Mouse (Mus musculus): ENCODE data around the gene Stpg4. TPM values are rescaled to one million over a fixed set of nuclear protein-coding genes. Genes with fewer than 3 reads are reported as not detected.

Stpg4 gene
- polyA plus RNA-seq, 1 experiment: not detected

DNA sequence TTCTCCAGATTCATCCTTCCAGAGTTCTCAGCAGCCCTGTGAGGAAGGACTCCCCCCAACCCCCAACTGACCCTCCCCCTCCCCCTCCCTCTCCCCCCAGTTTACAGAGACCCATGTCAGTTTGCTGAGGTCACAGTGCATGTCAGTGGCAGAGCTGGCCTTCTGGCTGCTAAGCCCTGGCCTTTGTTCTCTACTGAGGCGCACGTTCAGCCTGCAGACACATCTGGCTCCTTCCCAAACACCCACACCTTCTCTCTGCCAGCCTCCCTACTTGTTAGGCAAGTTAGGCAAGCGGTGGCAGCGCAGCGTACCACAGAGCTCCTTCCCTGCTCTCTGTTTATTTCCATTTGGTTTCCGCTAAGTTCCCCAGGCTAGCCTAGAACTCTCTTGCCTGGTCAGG lies 50.0 kb downstream of the Stpg4 start:
- Histone ChIP-seq H3K4me3 (ENCODE audit: insufficient read depth, low read depth, low read length) (no peak overlapping the region), H3K27ac (ENCODE audit: insufficient read depth, low read depth, low read length) (peak overlapping the region; percentile 90), H3K4me1 (ENCODE audit: control insufficient read depth, insufficient read depth, low read length) (peaks cover 91% of the 10 kb centered on the region)
- TF ChIP-seq POLR2A (IDR thresholded peaks at IDR 0.05; ENCODE audit: insufficient read depth, low read depth, low read length) (no peak), CTCF (IDR thresholded peaks at IDR 0.05; ENCODE audit: insufficient read depth, low read depth, low read length) (no peak)
- WGBS: 31% methylated on average over 6 of the region's 6 CpGs

DNA sequence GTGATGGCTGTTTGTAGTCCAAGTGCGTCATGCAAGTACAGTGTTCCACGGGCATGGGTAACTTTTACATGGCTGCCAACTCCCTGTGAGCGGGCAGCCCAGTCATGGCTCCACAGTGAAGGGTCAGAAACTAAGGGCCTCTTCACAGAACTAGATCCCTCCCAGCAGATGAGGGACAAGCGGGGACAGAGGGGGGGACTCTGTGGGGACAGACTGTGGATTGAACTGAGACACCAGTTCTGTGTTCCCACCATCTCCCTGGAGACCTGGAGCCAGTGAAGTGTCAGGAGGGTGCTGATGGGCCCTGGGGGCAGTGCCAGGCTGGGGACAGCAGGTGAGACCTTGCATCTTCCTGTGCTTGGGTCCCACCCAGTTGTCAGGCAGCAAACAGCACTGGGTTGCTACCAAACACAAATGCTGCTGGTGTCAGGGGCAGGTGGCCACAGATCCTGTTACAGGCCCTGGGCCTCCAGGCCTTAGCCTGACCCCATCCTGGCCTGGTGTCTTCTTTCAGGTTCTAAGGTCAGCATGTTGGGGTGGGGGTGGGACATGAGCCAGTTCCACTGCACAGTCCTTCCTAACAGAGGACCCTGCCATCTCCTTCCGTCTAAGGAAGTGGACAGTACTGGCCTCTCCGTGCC lies 50.6 kb downstream of the Stpg4 start:
- Histone ChIP-seq H3K27ac (ENCODE audit: insufficient read depth, low read depth, low read length) (peak overlapping the region; percentile 90), H3K4me1 (ENCODE audit: control insufficient read depth, insufficient read depth, low read length) (peaks cover 91% of the 10 kb centered on the region), H3K4me3 (ENCODE audit: insufficient read depth, low read depth, low read length) (no peak overlapping the region)
- TF ChIP-seq CTCF (IDR thresholded peaks at IDR 0.05; ENCODE audit: insufficient read depth, low read depth, low read length): no peak
- TF ChIP-seq POLR2A (IDR thresholded peaks at IDR 0.05; ENCODE audit: insufficient read depth, low read depth, low read length): no peak
- 81% methylated on average over 6 of the region's 6 CpGs for WGBS

DNA sequence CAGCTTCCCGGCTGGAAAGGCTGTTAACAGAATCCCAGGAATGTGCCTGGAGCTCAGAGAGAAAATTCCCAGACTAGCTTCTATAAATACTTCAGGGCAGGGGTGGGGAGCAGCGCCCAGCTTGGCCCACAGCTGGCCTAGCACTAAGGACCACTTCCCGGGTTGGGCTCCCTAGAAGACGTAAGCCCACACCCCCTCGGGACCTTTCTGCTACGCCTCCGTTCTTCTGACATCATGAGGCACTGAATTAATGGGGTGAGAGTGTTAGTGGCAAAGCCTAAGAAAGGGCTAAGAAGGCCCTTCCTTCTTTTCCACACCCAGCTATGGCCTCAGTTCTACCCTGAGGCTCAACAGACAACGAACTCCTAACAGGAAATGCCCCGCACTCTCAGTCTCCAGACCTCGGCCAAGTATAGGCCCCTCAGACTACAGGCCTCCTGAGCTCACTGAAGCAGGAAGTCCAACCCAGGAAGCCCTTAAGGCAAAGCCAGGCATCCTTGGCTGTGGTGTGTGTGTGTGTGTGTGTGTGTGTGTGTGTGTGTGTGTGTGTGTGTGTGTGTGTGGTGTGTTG lies 51.5 kb downstream of the Stpg4 start:
- H3K4me1 ChIP-seq (ENCODE audit: control insufficient read depth, insufficient read depth, low read length): peaks cover 93% of the 10 kb centered on the region
- H3K27ac ChIP-seq (ENCODE audit: insufficient read depth, low read depth, low read length): peak overlapping the region; percentile 31; the same call in 1 of the 2 replicates
- 57% methylated on average over 10 of the region's 10 CpGs for WGBS
- no peak for TF ChIP-seq POLR2A (IDR thresholded peaks at IDR 0.05; ENCODE audit: insufficient read depth, low read depth, low read length)
- no peak for TF ChIP-seq CTCF (IDR thresholded peaks at IDR 0.05; ENCODE audit: insufficient read depth, low read depth, low read length)
- no peak overlapping the region for H3K4me3 ChIP-seq (ENCODE audit: insufficient read depth, low read depth, low read length)

DNA sequence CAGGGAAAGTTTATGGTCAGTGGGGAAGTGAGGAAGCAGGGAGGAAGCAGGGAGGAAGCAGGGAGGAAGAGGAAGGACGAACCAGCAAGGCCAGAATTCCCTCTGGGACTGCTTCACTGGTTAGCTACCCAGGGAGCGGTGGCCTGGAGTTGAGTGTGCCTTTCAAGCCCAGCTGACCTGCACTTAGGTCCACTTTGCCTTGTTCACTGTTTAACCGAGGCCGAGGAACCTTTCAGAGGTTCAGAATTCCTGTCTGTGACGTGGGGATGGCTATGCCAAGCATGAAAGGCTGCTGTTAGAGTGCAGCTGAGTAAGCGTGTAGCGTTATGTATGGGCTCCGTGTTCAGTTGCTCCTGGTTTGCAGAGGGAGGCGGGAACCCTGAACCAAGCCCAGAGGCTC lies 54.2 kb downstream of the Stpg4 start:
- 93% methylated on average over 9 of the region's 9 CpGs for WGBS
- Histone ChIP-seq H3K4me3 (ENCODE audit: insufficient read depth, low read depth, low read length) (no peak overlapping the region), H3K27ac (ENCODE audit: insufficient read depth, low read depth, low read length) (no peak overlapping the region), H3K4me1 (ENCODE audit: control insufficient read depth, insufficient read depth, low read length) (peaks cover 90% of the 10 kb centered on the region)
- TF ChIP-seq CTCF (IDR thresholded peaks at IDR 0.05; ENCODE audit: insufficient read depth, low read depth, low read length) (no peak), POLR2A (IDR thresholded peaks at IDR 0.05; ENCODE audit: insufficient read depth, low read depth, low read length) (no peak)

DNA sequence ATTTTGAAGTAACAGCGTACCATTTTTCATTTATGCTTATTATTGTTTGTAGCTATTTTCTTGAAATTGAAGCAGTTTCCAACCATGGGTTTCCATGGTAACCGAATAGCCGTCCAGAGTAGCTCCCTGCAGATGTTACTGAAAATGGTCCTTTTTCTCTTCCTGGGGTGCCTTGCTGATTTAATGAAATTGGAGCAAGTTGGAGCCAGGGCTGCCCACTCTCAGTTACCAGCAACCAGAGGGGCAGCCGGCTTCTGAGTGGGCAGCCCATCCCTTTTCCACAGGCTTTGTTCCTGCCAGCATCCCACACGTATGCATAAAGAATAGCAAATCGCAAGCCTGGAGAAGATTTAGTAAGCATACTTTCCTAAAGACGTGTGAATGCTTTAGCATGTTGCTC lies 55.4 kb downstream of the Stpg4 start:
- TF ChIP-seq POLR2A (IDR thresholded peaks at IDR 0.05; ENCODE audit: insufficient read depth, low read depth, low read length) (no peak), CTCF (IDR thresholded peaks at IDR 0.05; ENCODE audit: insufficient read depth, low read depth, low read length) (no peak)
- Histone ChIP-seq H3K4me1 (ENCODE audit: control insufficient read depth, insufficient read depth, low read length) (peaks cover 90% of the 10 kb centered on the region), H3K4me3 (ENCODE audit: insufficient read depth, low read depth, low read length) (no peak overlapping the region), H3K27ac (ENCODE audit: insufficient read depth, low read depth, low read length) (peak overlapping the region; percentile 65)
- 23% methylated on average over 7 of the region's 7 CpGs for WGBS

DNA sequence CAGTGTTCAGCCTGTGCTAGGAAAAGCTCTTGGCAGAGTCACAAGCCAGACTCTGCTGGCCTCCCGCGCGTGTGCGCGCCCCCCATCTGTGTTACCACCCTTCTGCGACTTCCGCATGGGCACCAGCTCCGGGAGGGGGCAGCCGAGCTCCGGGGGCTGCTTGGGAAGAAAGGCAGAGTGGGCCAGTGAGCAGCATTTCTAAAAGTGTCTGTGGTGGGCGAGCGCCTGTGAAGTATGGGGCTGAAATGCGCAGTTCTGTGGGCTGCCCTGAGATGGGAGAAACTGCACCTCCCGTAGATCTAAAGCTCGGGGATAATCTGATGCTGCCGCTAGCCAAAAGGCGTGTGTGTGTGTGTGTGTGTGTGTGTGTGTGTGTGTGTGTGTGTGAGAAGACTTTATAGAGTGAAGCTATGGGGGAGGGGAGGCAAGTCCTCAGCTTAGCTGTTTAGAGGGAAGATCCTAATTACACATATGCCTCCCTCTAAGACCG lies 58.2 kb downstream of the Stpg4 start:
- 35% methylated on average over 18 of the region's 18 CpGs for WGBS
- Histone ChIP-seq H3K4me1 (ENCODE audit: control insufficient read depth, insufficient read depth, low read length) (peaks cover 77% of the 10 kb centered on the region), H3K4me3 (ENCODE audit: insufficient read depth, low read depth, low read length) (no peak overlapping the region), H3K27ac (ENCODE audit: insufficient read depth, low read depth, low read length) (0 out of 2 replicates have a peak overlapping the region, but pooled peaks have one; percentile 15)
- TF ChIP-seq CTCF (IDR thresholded peaks at IDR 0.05; ENCODE audit: insufficient read depth, low read depth, low read length): no peak
- no peak for TF ChIP-seq POLR2A (IDR thresholded peaks at IDR 0.05; ENCODE audit: insufficient read depth, low read depth, low read length)

DNA sequence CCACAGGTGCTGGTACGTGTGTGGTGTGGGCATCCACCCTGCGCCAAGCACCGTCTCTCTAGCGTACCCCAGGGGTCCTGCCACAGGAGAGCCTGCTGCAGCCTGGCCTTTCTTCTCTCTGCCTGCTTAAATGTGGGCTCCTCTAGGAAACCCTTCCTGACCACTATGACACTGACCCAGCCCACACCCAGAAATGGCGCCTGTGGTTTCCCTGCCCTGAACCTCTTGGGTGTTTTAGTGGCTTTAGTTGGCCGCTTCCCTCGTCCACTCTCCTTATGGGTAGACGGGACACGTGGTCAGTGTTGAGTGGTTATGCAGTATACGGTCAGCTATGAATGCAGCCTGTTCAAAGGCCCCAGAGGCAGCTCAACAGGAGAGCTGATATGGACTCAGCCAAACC lies 59.1 kb downstream of the Stpg4 start:
- WGBS: 95% methylated on average over 10 of the region's 10 CpGs
- TF ChIP-seq POLR2A (IDR thresholded peaks at IDR 0.05; ENCODE audit: insufficient read depth, low read depth, low read length) (no peak), CTCF (IDR thresholded peaks at IDR 0.05; ENCODE audit: insufficient read depth, low read depth, low read length) (no peak)
- H3K4me3 ChIP-seq (ENCODE audit: insufficient read depth, low read depth, low read length): no peak overlapping the region
- H3K4me1 ChIP-seq (ENCODE audit: control insufficient read depth, insufficient read depth, low read length): peaks cover 75% of the 10 kb centered on the region
- no peak overlapping the region for H3K27ac ChIP-seq (ENCODE audit: insufficient read depth, low read depth, low read length)

DNA sequence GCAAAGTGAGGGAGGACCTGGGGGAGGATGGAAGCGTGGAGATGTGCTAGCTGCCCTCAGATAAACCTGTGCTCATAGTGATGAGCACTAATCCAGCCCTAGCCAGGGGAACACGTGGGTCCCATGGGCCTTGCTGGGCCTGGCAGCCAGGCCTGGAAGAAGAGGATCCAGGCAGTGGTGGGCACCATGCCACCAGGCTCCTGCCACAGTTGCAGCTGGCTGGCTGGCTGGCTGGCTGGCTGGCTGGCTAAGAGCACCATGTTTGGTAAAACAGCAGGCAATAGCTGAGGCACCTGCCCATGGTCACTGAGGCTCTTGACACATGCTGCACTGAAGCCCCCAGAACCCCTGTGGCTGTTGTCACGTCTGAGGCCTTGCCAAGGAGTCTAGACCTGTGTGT lies 59.9 kb downstream of the Stpg4 start:
- Histone ChIP-seq H3K4me1 (ENCODE audit: control insufficient read depth, insufficient read depth, low read length) (peaks cover 67% of the 10 kb centered on the region), H3K27ac (ENCODE audit: insufficient read depth, low read depth, low read length) (no peak overlapping the region), H3K4me3 (ENCODE audit: insufficient read depth, low read depth, low read length) (no peak overlapping the region)
- WGBS: 47% methylated on average over 3 of the region's 3 CpGs
- TF ChIP-seq POLR2A (IDR thresholded peaks at IDR 0.05; ENCODE audit: insufficient read depth, low read depth, low read length) (no peak), CTCF (IDR thresholded peaks at IDR 0.05; ENCODE audit: insufficient read depth, low read depth, low read length) (no peak)

DNA sequence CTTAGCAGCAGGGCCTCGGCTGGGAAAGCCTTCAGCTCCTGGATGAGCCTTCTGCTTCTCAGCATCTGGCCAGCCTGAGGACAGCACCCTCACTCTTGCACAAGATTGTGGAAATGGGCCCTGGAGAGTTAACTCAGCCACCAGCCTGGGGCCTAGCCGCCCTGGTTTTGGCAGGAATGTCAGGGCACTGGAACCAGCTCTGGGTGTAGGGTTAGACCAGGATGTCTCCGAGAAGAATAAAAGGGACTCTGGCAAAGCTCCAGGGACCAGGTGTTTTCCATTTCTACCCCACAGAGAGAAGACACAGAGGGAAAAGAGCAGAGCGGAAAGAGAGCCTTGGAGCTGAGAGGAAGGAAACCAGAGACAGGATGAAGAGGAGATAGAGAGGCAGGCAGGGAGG lies 60.3 kb downstream of the Stpg4 start:
- Histone ChIP-seq H3K27ac (ENCODE audit: insufficient read depth, low read depth, low read length) (no peak overlapping the region), H3K4me1 (ENCODE audit: control insufficient read depth, insufficient read depth, low read length) (peaks cover 64% of the 10 kb centered on the region), H3K4me3 (ENCODE audit: insufficient read depth, low read depth, low read length) (no peak overlapping the region)
- WGBS: 56% methylated on average over 4 of the region's 4 CpGs
- no peak for TF ChIP-seq CTCF (IDR thresholded peaks at IDR 0.05; ENCODE audit: insufficient read depth, low read depth, low read length)
- TF ChIP-seq POLR2A (IDR thresholded peaks at IDR 0.05; ENCODE audit: insufficient read depth, low read depth, low read length): no peak
